Mouse (Mus musculus) macrophage (primary cell): Measurements from ENCODE around the gene Ugt3a2. TPM values are rescaled to one million over a fixed set of nuclear protein-coding genes. Genes with fewer than 3 reads are reported as not detected.

Source experiments
- H3K27ac ChIP-seq: fragments of 350-480 bp; formaldehyde crosslinking; 2 replicates; pipeline ENCODE4 v1.9.0; 2021
- H3K36me3 ChIP-seq: fragments of 350-480 bp; formaldehyde crosslinking; 2 replicates; pipeline ENCODE4 v1.9.0; 2021; ENCODE audit errors: inconsistent target
- H3K4me3 ChIP-seq: fragments of 350-480 bp; formaldehyde crosslinking; 2 replicates; pipeline ENCODE4 v1.9.0; 2021; ENCODE audit errors: inconsistent target
- H3K79me2 ChIP-seq: fragments of 350-480 bp; formaldehyde crosslinking; 2 replicates; pipeline ENCODE4 v1.9.0; 2021; ENCODE audit errors: inconsistent target
- WGBS: methylation state at CpG from one replicate; pipeline ENCODE4 v1.1.7; 2026; ENCODE audit warnings: inconsistent platforms; ENCODE audit not compliant: missing documents; 5-methylcytosine and 5-hydroxymethylcytosine counted together
- polyA plus RNA-seq: library from polyadenylated mRNA; stranded (reverse); fragments of 250-400 nt; gene quantifications from 3 replicates; pipeline ENCODE4 v1.2.4, GENCODE M21; 2018; ENCODE audit warnings: inconsistent platforms
- total RNA-seq, 78 experiments: library from RNA; depleted of rRNA; stranded (reverse); fragments of 250-400 nt; gene quantifications; 1 replicate in 9 of 78; 2 replicates in 24 of 78; 3 replicates in 43 of 78; 4 replicates in 2 of 78; pipeline ENCODE4 v1.2.4; 2018; ENCODE audit warnings: inconsistent platforms in 56 of 78

Gene Ugt3a2
- total RNA-seq (2018; cell fraction: chromatin; rRNA removed) = not detected
- total RNA-seq (2018; cell fraction: cytosol; rRNA removed) = not detected
- not detected for total RNA-seq (2018; cell fraction: nucleus; rRNA removed)
- not detected in 3 replicates for polyA plus RNA-seq

DNA sequence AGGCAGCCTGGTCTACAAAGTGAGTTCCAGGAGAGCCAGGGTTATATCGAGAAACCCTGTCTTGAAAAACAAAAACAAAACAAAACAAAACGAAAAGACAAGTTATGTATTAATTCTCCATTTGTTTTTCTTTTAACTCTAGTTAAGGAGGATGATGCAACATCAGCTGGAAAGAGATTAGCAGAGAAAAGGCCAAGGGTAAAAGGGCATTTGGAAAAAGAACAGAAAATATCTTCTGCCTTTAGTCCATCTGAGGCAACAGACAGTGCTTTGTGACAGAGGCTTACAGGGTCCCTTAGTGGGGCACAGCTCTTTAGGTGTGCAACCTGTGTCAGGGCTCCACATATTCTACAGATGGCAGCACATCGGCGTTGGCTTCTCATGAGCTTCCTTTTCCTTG lies at the start of gene Ugt3a2:
Gene Ugt3a2 (plus strand): TSS at position 210 of the 400 bp plus-strand sequence.
- no peaks in the 10 kb centered on the region for H3K79me2 ChIP-seq
- H3K36me3 ChIP-seq = no peaks in the 10 kb centered on the region
- 83% methylated on average over 4 of the region's 4 CpGs for WGBS
- H3K27ac ChIP-seq = no peak within 1 kb of the TSS
- H3K4me3 ChIP-seq = no peak within 1 kb of the TSS

DNA sequence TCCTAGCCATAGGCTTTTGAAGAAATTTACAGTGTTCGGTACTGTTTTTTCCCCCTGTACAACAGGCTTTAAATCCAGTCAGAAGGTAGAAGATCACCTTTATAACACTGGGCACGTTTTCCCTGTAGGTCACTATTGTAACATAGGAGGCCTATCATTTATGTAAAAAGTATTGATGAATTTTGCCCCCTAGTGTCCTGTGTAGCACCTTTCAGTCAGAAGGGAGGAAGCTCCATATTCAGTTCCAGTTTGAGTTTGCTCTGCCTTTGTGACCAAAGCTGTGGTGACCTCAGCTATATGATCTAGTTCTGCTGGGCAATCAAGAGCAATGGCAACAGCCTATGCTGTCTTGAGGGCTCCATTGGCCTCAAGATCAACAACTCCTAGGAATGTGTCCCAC lies 45.7 kb upstream of the Ugt3a2 start:
- no peak overlapping the region for H3K4me3 ChIP-seq
- no peaks in the 10 kb centered on the region for H3K36me3 ChIP-seq
- H3K27ac ChIP-seq = no peak overlapping the region
- WGBS = 49% methylated on average over 2 of the region's 2 CpGs
- H3K79me2 ChIP-seq = no peaks in the 10 kb centered on the region

DNA sequence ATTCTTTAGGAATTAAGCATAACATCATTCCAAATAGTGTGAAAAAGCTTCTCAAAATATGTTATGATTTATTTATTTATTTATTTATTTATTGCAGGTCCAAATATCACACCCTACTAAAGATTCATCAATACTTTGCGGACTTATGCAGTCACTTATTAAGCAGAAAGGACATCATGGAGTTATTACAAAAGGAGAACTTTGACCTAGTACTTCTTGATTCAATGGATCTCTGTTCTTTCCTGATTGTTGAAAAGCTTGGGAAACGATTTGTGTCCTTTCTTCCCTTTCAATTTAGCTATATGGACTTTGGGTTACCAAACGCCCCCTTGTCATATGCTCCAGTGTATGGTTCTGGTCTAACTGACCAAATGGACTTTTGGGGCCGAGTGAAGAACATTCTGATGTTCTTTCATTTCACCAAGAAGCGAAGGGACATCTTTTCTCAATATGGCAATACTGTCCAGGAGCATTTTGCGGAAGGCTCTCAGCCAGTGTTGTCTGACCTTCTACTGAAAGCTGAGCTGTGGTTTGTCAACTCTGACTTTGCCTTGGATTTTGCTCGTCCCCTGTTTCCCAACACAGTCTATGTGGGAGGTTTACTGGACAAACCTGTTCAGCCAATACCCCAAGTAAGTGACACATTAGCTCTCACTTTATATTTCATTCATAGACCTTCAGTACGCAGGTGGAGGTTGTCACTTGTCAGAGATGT lies 29.2 kb upstream of the Ugt3a2 start:
- Histone ChIP-seq H3K4me3 (no peak overlapping the region), H3K79me2 (no peaks in the 10 kb centered on the region), H3K36me3 (no peaks in the 10 kb centered on the region), H3K27ac (no peak overlapping the region)
- 83% methylated on average over 8 of the region's 8 CpGs for WGBS

DNA sequence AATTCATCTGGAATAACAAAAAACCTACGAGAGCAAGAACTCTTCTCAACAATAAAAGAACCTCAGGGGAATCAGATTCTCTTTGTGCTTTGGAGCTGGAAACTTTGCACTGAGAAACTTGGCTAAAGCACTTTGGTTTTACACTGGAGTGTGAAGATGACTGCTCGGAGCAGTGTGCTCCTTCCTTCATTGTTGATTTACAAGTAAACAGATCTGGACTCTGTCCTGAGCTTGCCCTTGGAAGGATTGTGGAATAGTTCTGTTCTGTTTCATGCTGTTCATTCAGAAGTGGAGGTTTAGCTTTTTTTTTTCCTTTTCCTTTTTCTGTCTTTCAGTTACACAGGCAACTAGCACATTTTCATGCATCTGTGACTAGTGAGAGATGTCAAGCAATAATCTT lies 754 bp upstream of the Ugt3a2 start:
- no peak overlapping the region for H3K4me3 ChIP-seq
- no peaks in the 10 kb centered on the region for H3K79me2 ChIP-seq
- H3K27ac ChIP-seq = no peak overlapping the region
- WGBS = 94% methylated on average over 2 of the region's 2 CpGs
- no peaks in the 10 kb centered on the region for H3K36me3 ChIP-seq

DNA sequence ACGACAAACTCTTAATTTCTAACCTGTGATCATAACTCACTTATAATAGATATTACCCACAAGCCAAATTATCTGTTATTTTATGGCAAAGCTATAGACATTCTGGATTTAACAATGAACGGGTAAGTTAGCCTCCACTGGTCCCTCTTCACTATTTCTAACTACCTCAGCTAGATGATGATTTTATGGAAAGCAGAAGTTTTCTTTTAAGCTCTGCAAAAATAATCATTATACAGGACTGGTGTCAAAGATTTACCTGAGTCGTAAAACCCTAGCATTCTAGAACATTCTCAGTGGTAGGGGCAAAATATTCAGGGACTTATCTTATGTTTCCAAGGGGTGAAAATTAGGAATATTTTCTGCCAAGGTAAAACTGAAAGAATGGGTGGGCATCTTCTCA lies 1.3 kb downstream of the Ugt3a2 start:
- Histone ChIP-seq H3K79me2 (no peaks in the 10 kb centered on the region), H3K27ac (no peak overlapping the region), H3K36me3 (no peaks in the 10 kb centered on the region), H3K4me3 (no peak overlapping the region)
- 85% methylated on average over 3 of the region's 3 CpGs for WGBS

DNA sequence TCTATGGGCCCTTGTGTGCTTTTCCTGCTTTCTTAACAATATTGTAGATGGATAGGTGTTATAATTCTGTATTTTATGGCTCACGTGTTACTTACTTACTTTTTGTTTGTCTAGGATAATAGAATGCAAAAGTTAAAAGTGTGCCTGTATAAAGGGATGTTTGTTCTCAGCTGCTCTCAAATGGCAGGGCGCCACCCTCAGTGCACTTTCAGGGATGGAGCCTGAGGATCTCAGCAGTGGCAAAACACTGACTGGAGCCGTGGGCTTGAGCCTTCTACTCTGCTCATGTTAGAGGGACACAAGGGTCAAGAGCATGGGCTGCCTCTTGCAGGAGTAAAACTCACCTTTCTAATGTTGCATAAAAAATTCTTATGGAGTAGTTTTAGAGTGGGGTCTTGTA lies 1.7 kb downstream of the Ugt3a2 start:
- 77% methylated on average over 3 of the region's 3 CpGs for WGBS
- Histone ChIP-seq H3K27ac (no peak overlapping the region), H3K4me3 (no peak overlapping the region)

DNA sequence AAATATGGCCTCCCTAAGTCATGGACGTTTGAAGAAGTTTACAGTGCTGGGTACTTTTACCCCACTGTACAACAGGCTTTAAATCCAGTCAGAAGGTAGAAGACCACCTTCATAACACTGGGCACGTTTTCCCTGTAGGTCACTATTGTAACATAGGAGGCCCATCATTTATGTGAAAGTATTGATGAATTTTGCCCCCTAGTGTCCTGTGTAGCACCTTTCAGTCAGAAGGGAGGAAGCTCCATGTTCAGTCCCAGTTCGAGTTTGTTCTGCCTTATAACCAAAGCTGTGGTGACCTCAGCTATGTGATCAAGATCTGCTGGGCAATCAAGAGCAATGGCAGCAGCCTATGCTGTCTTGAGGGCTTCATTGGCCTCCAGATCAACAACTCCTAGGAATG lies 13.4 kb downstream of the Ugt3a2 start:
- Histone ChIP-seq H3K27ac (no peak overlapping the region), H3K4me3 (no peak overlapping the region), H3K36me3 (no peaks in the 10 kb centered on the region), H3K79me2 (no peaks in the 10 kb centered on the region)
- WGBS = 46% methylated on average over 3 of the region's 3 CpGs

More for the DNA sequence above, 1.7 kb downstream of the Ugt3a2 start:
- Histone ChIP-seq H3K79me2 (no peaks in the 10 kb centered on the region), H3K36me3 (no peaks in the 10 kb centered on the region)

DNA sequence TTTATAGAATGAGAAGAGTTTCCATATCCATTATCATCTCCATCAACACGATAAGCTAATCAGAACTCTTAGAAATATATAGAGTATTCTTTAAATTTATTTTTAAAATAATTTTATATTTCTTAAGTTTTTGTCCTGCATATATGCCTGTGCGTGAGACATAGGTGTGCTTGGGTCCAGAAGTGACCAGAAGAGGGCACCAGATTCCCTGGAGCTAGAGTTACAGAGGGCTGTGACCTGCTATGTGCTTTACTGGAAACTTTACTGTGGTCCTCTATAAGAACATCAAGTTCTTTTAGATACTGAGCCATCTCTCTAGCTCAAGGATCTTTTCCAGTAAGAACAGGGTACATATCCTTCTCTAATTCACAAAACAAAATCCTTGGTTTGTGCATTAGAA lies 27.5 kb downstream of the Ugt3a2 start:
- Histone ChIP-seq H3K79me2 (no peaks in the 10 kb centered on the region), H3K4me3 (no peak overlapping the region), H3K27ac (no peak overlapping the region), H3K36me3 (no peaks in the 10 kb centered on the region)
- 70% methylated on average over 2 of the region's 2 CpGs for WGBS

DNA sequence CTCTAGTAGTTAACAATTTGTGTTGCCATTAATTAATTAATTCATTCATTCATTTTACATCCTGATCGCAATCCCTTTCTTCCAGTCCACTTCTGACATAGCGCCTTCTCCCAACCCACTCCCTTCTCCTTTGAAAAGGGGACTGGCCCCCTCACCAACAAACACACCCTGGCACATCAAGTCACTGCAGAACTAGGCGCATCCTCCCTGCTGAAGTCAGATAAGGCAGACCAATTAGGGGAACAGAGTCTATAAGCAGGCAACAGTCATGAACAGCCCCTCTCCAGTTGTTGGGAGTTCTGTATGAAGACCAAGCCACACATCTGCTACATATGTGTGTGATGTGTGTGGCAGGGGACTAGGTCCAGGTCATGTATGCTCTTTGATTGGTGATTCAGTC lies 33.4 kb downstream of the Ugt3a2 start:
- H3K79me2 ChIP-seq = no peaks in the 10 kb centered on the region
- H3K36me3 ChIP-seq = no peaks in the 10 kb centered on the region
- no peak overlapping the region for H3K27ac ChIP-seq
- 92% methylated on average over 3 of the region's 3 CpGs for WGBS
- H3K4me3 ChIP-seq = no peak overlapping the region

DNA sequence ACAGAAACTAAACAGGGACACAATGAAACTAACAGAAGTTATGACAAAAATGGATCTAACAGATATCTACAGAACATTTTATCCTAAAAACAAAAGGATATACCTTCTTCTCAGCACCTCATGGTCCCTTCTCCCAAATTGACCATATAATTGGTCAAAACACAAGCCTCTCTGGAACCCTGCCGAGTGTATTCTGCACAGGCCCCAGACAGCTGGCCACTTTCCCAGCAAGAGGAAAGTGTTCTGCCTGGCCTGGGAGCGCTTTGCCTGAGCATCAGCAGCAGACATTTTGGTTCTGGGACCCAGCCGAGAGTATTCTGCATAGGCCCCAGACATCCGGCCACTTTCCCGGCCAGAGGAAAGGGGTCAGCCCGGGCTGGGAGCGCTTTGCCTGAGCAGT lies 40.9 kb downstream of the Ugt3a2 start:
- H3K79me2 ChIP-seq = no peaks in the 10 kb centered on the region
- H3K36me3 ChIP-seq = no peaks in the 10 kb centered on the region
- no peak overlapping the region for H3K27ac ChIP-seq
- no peak overlapping the region for H3K4me3 ChIP-seq
- 97% methylated on average over 7 of the region's 7 CpGs for WGBS

DNA sequence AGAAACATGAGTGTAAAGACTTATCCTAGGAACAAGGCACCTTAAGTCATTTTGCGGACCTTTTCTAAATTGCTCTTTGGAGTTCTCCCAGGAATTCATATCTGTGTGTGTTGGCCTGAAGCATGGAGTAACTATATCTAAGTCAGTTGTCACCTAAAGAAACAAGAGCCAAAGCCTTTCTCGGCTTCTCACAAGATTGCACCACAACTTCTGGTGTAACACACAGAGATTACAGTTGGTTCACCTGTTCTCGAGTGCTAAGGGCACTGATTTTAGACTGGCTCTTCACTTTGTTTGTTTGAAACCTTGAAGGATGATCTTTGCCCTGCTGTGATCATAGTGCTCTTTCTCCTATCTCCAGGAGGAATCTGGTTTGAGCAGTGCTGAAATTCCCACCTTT lies 74.1 kb downstream of the Ugt3a2 start:
- Histone ChIP-seq H3K79me2 (no peaks in the 10 kb centered on the region), H3K36me3 (no peaks in the 10 kb centered on the region), H3K27ac (no peak overlapping the region), H3K4me3 (no peak overlapping the region)
- 89% methylated on average over 3 of the region's 3 CpGs for WGBS

Other genes starting within 250 kb of the Ugt3a2 start
- gene Lmbrd2, start 195.0 kb upstream of the Ugt3a2 start, polyA plus RNA-seq = 27.7 to 35.1 TPM (median 34.0 TPM) in 3 replicates
- 11.8 to 12.1 TPM (median 11.9 TPM) in 3 replicates for gene Skp2, start 180.1 kb upstream of the Ugt3a2 start, polyA plus RNA-seq
- not detected in 3 replicates for gene Ugt3a1, start 58.7 kb upstream of the Ugt3a2 start, polyA plus RNA-seq
- 0.17 to 0.26 TPM in 2 of 3 replicates, not detected in the other for gene Capsl, start 100.5 kb downstream of the Ugt3a2 start, polyA plus RNA-seq
- gene Il7r, start 194.6 kb downstream of the Ugt3a2 start, polyA plus RNA-seq = 63.7 to 256 TPM (median 96.3 TPM) in 3 replicates